Mouse (Mus musculus) left cerebral cortex, adult 18-20 months (tissue): ENCODE results near the gene Spats2l. TPM values are rescaled to one million over a fixed set of nuclear protein-coding genes. Genes with fewer than 3 reads are reported as not detected.

ENCODE experiments used
- DNase-seq, 2 experiments: peaks; one replicate each; pipeline ENCODE4 v3.0.0; 2021 to 2022; ENCODE audit warnings: low spot score in 2 of 2, mixed read lengths in 1 of 2
- long read RNA-seq, 2 experiments: library from polyadenylated mRNA; stranded (forward); transcript quantifications; one replicate each; pipeline ENCODE4 v2.0.0; 2021
- total RNA-seq, 2 experiments: library from RNA; stranded (reverse); gene quantifications; 2 replicates each; pipeline ENCODE4 v1.2.3; 2021

Gene Spats2l
- 10 to 100 TPM; 34.5 to 39.7 TPM for total RNA-seq
- long read RNA-seq, experiment 1, transcript Spats2l-206 (14 exons, 3,929 nt): major isoform, 12 of 43 reads
- long read RNA-seq, experiment 1, partial matches to known transcripts: 3 of 43 reads
- long read RNA-seq, experiment 1, other reads (novel, unspliced or antisense): 27 of 43 reads
- long read RNA-seq, experiment 2, transcript Spats2l-206 (14 exons, 3,929 nt): major isoform, 13 of 43 reads
- long read RNA-seq, experiment 2, partial matches to known transcripts: 2 of 43 reads
- long read RNA-seq, experiment 2, other reads (novel, unspliced or antisense): 27 of 43 reads

DNA sequence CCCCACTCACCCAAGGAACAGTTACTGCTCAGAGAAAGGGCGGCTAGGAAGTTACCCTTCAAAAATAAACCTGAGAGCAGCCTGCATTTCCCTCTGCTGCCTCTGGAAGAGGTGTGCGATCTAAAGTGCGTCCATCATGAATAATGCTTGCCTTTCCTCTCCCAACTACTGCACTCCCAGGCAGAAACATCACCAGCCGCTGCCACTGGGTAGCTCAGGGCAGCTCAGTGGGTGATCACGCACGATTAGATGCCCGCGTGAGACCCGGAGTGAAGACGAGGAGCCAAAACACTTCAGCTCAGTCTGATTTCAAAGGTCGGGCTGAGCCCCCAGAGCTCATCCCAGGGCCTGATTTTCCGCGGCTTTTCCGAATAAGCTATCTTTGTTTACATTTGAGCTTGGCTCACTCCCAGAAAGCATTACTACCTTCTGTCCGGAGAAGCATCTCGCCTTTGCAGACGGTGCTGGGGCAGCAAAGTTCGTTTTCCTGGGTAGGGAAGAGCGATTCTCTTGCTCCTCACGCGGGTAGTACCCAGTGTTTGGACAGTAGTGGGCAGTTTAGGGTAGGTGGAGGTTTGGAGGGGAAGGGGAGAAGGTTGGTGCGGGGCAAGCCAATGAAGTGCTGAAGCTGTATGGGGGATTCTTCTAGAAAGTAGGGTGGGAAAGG is at the start of gene Spats2l:
Gene Spats2l (plus strand): TSS at position 162 of the 667 bp plus-strand sequence.
- peak; percentile 15 to 33 for DNase-seq

GRCm38 (mm10) chr1:57725268-57725667 is 48.7 kb upstream of the Spats2l start:
- DNase-seq: no peak

DNA sequence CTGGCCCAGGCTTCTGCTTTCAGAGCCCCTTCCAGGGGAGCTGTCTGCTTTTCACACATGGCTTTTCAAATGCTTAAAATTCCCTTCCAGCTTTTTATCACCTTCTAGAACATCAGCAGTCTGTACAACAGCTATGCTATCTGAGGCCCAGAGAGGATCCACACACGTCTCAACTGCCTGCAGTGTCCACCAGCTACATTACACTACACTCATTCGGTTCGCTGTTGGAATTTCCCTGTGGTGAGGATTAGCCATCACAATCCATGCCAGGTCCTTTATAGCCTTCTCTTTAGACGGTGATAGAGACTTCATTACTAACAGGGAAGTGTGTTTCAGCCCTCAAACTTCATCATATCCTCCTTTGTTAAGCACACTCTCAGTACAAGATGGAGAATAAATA is 38.1 kb upstream of the Spats2l start:
- DNase-seq: no peak

DNA sequence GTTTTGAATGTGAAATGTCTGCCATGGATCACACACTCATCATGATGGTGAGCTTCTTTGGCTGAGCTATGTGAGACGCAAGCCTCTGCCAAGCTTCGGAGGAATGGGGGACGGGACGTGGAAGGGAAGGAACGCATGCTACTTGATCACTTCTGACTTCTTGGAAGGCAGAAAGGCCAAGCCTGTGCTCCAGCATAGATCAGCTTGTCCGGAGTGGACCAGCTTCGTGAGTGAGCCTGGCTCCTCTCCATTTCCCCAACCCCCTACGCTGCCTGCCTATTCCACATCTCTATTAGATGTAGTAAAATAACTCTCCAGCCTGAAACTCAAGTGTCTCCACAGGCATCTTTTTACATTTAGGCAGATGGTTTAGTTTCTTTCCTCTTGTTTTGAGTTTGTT is 32.2 kb upstream of the Spats2l start:
- DNase-seq: no peak

DNA sequence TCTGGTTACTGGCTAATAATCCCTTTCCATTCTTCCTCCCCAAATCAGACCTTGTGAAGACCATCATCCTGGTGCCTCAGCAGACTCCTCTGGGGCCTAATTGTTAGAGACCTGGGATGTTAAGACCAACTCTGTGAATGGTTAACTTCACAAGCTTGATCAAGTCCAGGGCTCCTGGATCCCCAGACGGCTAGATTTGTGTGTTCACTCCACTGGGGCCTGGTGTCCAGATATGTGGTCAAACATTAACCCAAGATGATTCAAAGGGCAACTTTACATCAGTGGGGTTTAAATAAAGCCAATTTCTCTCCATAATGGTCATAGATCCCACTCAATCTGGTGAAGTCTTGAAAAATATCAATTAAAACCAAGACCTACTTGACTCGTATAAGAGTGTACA is 31.7 kb upstream of the Spats2l start:
- DNase-seq: no peak

DNA sequence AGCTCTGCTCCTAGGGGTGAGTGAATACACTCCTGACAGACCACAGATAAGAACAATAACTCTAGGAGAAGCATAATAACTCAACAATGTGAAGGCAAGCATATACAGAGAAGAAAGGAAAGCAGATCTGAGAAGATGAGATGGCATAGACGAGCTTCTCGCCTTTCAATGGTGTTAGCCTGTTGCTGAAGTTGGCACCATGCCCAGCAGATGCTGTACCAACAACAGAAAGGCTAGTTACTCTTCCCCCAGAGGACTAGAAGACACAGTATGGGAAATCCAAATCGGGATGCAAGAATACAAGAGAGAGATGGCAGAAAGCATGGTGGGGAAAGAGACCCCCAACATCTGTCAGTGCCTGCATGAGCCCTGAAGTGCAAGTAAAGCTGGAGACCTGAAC is 22.2 kb upstream of the Spats2l start:
- DNase-seq: no peak

- no peak for DNase-seq
Measured at GRCm38 (mm10) chr1:57766396-57766795, 7.6 kb upstream of the Spats2l start.

GRCm38 (mm10) chr1:57773326-57773725 is 636 bp upstream of the Spats2l start:
- no peak for DNase-seq

GRCm38 (mm10) chr1:57774668-57775495 is 920 bp downstream of the Spats2l start:
- DNase-seq: peak; percentile 46 to 70

- peak in 1 of 2 experiments; percentile 26 for DNase-seq
Measured at GRCm38 (mm10) chr1:57775496-57775790, 1.5 kb downstream of the Spats2l start.

DNA sequence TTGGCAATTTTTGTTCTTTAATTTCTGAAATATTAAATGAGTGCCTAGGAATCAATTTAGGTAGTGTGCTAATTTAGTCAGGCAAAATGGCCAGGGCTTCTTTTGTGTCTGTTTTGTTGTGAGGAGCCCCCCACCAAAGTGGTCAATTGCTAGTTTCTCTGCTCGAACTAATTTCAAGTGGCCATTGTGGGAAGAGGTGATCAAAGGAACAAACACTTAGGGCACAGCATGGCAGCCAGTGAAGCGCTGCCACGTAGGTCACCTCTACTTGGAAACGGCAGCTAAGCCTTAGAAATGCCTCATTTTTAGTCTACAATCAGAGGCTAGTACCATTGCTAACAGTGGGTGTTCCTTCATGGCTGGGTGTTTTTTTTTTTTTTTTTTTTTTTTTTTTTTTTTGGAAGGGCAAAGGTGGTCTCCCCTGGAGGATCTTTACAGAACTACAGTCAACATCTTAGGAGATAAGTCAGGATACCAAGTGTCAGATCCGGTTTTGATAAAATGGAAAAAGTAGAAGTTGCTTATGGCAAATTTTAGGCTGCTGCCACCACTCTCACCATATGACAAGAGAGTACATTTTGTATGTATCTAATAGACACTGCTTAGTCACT is 2.8 kb downstream of the Spats2l start:
- DNase-seq: no peak

GRCm38 (mm10) chr1:57784300-57784699 is 10.3 kb downstream of the Spats2l start:
- DNase-seq: no peak

DNA sequence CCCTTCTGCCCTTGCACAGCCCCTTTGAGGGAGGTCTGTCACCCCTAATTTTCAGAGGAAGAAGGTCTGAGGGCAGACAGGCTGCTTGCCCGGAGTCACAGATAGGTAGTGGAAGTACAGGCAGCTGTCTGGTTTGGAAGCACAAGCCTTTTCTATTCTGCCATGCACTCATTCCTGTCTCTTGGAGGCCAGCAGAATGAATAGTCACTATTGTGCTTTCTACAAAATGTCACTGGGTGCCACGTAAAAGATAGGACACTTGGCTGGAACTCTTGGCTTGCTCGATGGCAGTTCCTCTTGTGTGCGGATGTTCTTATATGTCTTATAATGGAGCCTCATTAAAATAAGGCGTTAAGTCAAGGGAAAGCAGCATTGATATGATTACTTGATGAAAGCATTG is 15.9 kb downstream of the Spats2l start:
- DNase-seq: no peak

DNA sequence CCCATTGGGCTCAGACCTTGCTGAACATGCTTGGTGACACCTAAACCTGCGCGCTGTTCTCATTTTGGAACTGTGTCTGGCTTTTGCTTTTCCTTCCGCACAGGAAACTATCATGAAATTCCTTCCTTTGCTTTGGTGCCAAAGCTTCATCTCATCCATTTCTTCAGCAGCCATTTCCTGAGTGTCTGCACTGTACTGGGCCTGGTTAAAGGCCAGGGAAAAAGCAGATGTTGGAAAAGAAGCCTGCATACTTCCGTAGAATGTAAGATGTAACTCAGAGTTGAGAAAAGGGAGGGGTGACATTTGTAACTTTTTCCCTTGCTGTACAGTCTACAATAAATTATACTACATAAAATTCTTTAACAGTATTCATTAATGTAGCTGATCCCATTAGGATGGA is 18.2 kb downstream of the Spats2l start:
- no peak for DNase-seq

DNA sequence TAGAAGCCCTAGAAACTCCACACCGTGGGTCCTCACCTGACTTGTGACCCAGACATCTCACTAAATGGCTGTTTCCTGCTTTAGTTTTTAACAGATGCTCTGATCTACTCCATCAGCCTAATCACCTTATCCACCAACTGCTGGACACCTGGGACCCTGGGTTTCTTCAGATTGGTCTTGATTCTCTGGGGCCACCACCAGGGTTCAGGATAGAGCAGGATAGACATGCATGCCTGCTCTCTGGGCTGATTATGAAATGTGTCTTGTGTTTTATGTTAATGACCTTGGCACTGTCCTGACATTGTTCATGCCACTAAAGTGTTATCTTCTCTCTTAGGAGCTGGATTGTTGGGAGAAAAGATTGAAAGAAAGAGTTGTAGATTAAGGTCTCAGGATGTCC is 21.9 kb downstream of the Spats2l start:
- no peak for DNase-seq

GRCm38 (mm10) chr1:57799398-57799797 is 25.4 kb downstream of the Spats2l start:
- DNase-seq: no peak

DNA sequence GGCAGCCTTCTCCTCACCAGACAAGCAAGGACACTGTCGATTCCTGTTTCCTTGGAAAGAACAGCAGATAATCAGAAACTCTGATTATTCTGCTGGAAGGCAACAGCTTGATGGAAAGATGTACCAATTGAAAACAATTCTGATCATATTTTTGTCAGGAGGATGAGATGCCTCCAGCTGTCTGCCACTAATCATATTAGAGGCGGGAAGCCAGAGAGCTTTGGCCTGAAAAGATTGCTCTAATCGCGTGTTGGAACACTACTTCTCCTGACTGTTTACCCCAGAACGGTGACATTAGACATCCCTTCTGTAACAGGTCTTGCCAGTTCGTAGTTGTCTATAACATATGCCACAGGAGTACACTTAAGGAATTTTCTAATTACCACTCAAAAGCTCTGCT is 26.9 kb downstream of the Spats2l start:
- no peak for DNase-seq

DNA sequence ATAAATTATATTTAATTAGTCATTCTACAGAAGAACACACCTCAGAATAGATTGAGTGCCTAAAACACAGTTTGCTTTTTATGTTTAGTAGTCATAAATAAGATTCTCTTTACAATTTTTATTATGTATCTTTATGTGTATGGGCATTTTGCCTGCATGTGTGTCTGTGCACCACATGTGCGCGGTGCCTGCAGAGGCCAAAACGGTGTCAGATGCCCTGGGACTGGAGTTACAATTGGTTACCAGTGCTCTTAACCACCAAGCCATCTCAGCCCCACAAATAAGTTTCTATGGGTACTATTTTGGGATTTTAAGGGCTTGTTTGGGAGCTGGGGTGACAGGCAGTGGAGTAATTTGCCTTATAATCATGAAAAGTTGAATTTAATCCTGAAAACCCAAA is 32.2 kb downstream of the Spats2l start:
- DNase-seq: no peak

GRCm38 (mm10) chr1:57807882-57808281 is 33.9 kb downstream of the Spats2l start:
- DNase-seq: no peak

- DNase-seq: no peak
Measured at GRCm38 (mm10) chr1:57810221-57810620, 36.3 kb downstream of the Spats2l start.

GRCm38 (mm10) chr1:57817103-57817502 is 43.1 kb downstream of the Spats2l start:
- DNase-seq: no peak
